Mouse (Mus musculus) adrenal gland, adult 10 weeks (tissue): ENCODE measurements around the gene Scgb2b26. TPM values are rescaled to one million over a fixed set of nuclear protein-coding genes. Genes with fewer than 3 reads are reported as not detected.

Experiments
- polyA plus RNA-seq: library from polyadenylated mRNA; stranded (reverse); fragments of 350-450 nt; fragmentation: Illumina TruSeq; extraction: RNeasy Lipid Tissue Mini Kit (QIAGEN cat#74804); gene quantifications from one replicate; pipeline ENCODE4 v1.2.3, GENCODE M21; 2014; ENCODE audit warnings: low read depth, low replicate concordance

Scgb2b26 gene
- polyA plus RNA-seq, result not detected

GRCm38 (mm10) chr7:33944940-33945339 is at the start of gene Scgb2b26:
TSS of gene Scgb2b26 (minus strand) at chr7:33945040.

Other genes with a start within 250 kb of the Scgb2b26 start
- gene Scgb2b24, start 205.7 kb downstream of the Scgb2b26 start, polyA plus RNA-seq, result not detected
- not detected for gene Scgb1b24, start 201.2 kb downstream of the Scgb2b26 start, polyA plus RNA-seq
- not detected for gene Scgb2b27, start 68.9 kb upstream of the Scgb2b26 start, polyA plus RNA-seq
- not detected for gene Scgb1b27, start 76.4 kb upstream of the Scgb2b26 start, polyA plus RNA-seq
- not detected for gene Scgb1b30, start 150.4 kb upstream of the Scgb2b26 start, polyA plus RNA-seq
- 0.70 TPM for gene Wtip, start 188.2 kb upstream of the Scgb2b26 start, polyA plus RNA-seq
- gene Uba2, start 224.6 kb upstream of the Scgb2b26 start, polyA plus RNA-seq, result 102 TPM